Mouse (Mus musculus) urinary bladder, postnatal 0 days (tissue): ENCODE results near the gene Olfr1122. TPM values are rescaled to one million over a fixed set of nuclear protein-coding genes. Genes with fewer than 3 reads are reported as not detected.

Source experiments
- polyA plus RNA-seq: library from polyadenylated mRNA; unstranded; fragments of >200 nt; fragmentation: Nextera tagmentation; extraction: Ambion mirVana; gene quantifications from 2 replicates; pipeline ENCODE4 v1.2.1, GENCODE M21; 2015

Gene Olfr1122
- not detected in 2 replicates for polyA plus RNA-seq

GRCm38 (mm10) chr2:87385549-87385948 is at the start of gene Olfr1122:
Gene Olfr1122, plus strand, starts transcription at chr2:87385849.

GRCm38 (mm10) chr2:87354515-87354914 is 31.1 kb upstream of the Olfr1122 start, which contains the start of gene Olfr1120:
Gene Olfr1120, plus strand, starts transcription at chr2:87354815.

GRCm38 (mm10) chr2:87369595-87369994 is 16.1 kb upstream of the Olfr1122 start, which contains the start of gene Olfr1121:
Gene Olfr1121, plus strand, starts transcription at chr2:87369895.

GRCm38 (mm10) chr2:87416335-87416734 is 30.7 kb downstream of the Olfr1122 start, which contains the start of gene Olfr1123:
Gene Olfr1123, plus strand, starts transcription at chr2:87416635.

GRCm38 (mm10) chr2:87429975-87430374 is 44.3 kb downstream of the Olfr1122 start, which contains the start of gene Olfr1124:
Gene Olfr1124, plus strand, starts transcription at chr2:87430275.

Other genes starting within 250 kb of the Olfr1122 start
- gene Olfr1110, start 245.5 kb upstream of the Olfr1122 start, polyA plus RNA-seq, result not detected in 2 replicates
- gene Olfr1111, start 233.2 kb upstream of the Olfr1122 start, polyA plus RNA-seq, result not detected in 2 replicates
- not detected in 2 replicates for gene Olfr1112, start 198.1 kb upstream of the Olfr1122 start, polyA plus RNA-seq
- not detected in 2 replicates for gene Olfr1113, start 176.9 kb upstream of the Olfr1122 start, polyA plus RNA-seq
- not detected in 2 replicates for gene Olfr1115, start 137.8 kb upstream of the Olfr1122 start, polyA plus RNA-seq
- gene Olfr1116, start 118.3 kb upstream of the Olfr1122 start, polyA plus RNA-seq, result not detected in 2 replicates
- not detected in 2 replicates for gene Olfr1118, start 78.3 kb upstream of the Olfr1122 start, polyA plus RNA-seq
- gene Olfr1120, start 31.0 kb upstream of the Olfr1122 start, polyA plus RNA-seq, result not detected in 2 replicates
- not detected in 2 replicates for gene Olfr1121, start 16.0 kb upstream of the Olfr1122 start, polyA plus RNA-seq
- gene Olfr1123, start 30.8 kb downstream of the Olfr1122 start, polyA plus RNA-seq, result not detected in 2 replicates
- gene Olfr1124, start 44.4 kb downstream of the Olfr1122 start, polyA plus RNA-seq, result 0.05 TPM in 1 of 2 replicates, not detected in the other
- not detected in 2 replicates for gene Olfr1126, start 68.1 kb downstream of the Olfr1122 start, polyA plus RNA-seq
- not detected in 2 replicates for gene Pramel7, start 111.2 kb downstream of the Olfr1122 start, polyA plus RNA-seq
- not detected in 2 replicates for gene Pramel6, start 120.7 kb downstream of the Olfr1122 start, polyA plus RNA-seq
- not detected in 2 replicates for gene Olfr153, start 145.9 kb downstream of the Olfr1122 start, polyA plus RNA-seq
- gene Olfr1128, start 159.7 kb downstream of the Olfr1122 start, polyA plus RNA-seq, result not detected in 2 replicates
- gene Olfr1129, start 188.1 kb downstream of the Olfr1122 start, polyA plus RNA-seq, result not detected in 2 replicates
- gene Olfr1130, start 220.4 kb downstream of the Olfr1122 start, polyA plus RNA-seq, result not detected in 2 replicates
- gene Olfr1131, start 241.3 kb downstream of the Olfr1122 start, polyA plus RNA-seq, result not detected in 2 replicates